Mouse (Mus musculus) testis, adult 2 months (tissue): ENCODE results near the gene Celf5. TPM values are rescaled to one million over a fixed set of nuclear protein-coding genes. Genes with fewer than 3 reads are reported as not detected.
"Not testable (repeated sequence)": the region's sequence is repeated elsewhere in the genome, so short reads cannot be mapped to it uniquely, and the experiment has no call there.

Experiments
- H3K27ac ChIP-seq: fragments of 200-500 bp; 2 replicates; pipeline ENCODE4 v1.5.1; 2012; ENCODE audit warnings: low read depth, low read length; ENCODE audit not compliant: control insufficient read depth, insufficient read depth
- H3K27me3 ChIP-seq: fragments of 200-500 bp; 2 replicates; pipeline ENCODE4 v1.6.1; 2012; ENCODE audit warnings: mild to moderate bottlenecking, low read length, moderate library complexity; ENCODE audit not compliant: control insufficient read depth, insufficient read depth
- H3K36me3 ChIP-seq: fragments of 200-500 bp; 2 replicates; pipeline ENCODE4 v1.6.1; 2012; ENCODE audit warnings: mild to moderate bottlenecking, low read length; ENCODE audit not compliant: control insufficient read depth, insufficient read depth
- H3K4me1 ChIP-seq: fragments of 200-500 bp; 2 replicates; pipeline ENCODE4 v1.6.1; 2012; ENCODE audit warnings: low read length; ENCODE audit not compliant: control insufficient read depth, insufficient read depth
- H3K4me3 ChIP-seq: fragments of 200-500 bp; 2 replicates; pipeline ENCODE4 v1.5.1; 2012; ENCODE audit warnings: low read depth, mild to moderate bottlenecking, low read length, moderate library complexity, mixed read lengths; ENCODE audit not compliant: control insufficient read depth
- CTCF ChIP-seq: fragments of 200-500 bp; IDR thresholded peaks from 2 replicates; pipeline ENCODE4 v1.5.1; 2012; ENCODE audit warnings: low read depth, mild to moderate bottlenecking, inconsistent platforms, low read length, moderate library complexity; ENCODE audit not compliant: control insufficient read depth, insufficient read depth, insufficient replicate concordance
- POLR2A ChIP-seq: fragments of 200-500 bp; IDR thresholded peaks from 2 replicates; pipeline ENCODE4 v1.6.1; 2012; ENCODE audit warnings: low read depth, mild to moderate bottlenecking, inconsistent platforms, low read length, moderate library complexity; ENCODE audit not compliant: control insufficient read depth
- polyA plus RNA-seq: library from polyadenylated mRNA; depleted of rRNA; stranded (reverse); fragments of >200 nt; gene quantifications from 2 replicates; pipeline ENCODE4 v1.2.3, GENCODE M21; 2012

The Celf5 gene
- polyA plus RNA-seq, 1 experiment, result 163 TPM

DNA sequence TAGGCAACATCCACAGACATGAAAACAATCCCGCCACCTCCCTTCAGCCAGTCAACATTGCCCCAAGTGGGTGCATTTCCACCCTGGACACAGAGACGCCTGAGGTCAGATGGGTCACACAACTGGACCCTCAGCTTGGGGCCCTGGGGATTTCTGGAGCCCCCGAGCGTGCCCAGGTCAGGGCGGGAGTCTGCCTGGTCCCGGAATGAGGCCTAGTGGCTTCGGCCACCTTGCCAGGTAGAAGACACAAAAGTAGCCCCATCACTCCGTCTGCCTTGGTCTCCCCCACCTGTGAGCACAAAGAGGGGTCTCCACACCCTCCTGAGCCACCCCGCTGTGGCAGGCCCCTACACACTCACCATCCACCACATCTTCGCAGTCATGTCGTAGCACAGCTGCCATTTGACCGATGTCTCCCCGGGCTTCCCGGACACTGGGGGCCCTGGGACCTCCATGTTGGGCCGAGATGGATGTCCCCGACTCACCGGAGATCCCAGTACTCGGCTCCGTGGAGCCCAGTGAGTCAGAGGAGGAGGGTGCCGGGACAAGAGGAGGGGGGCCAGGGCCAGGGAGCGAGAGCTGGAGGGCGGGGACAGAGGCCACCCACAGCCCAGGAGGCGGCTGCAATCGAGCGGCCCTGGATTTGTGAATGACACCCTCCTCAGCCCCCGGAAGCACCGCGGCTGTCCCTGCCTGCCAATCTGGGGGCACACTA is 27.2 kb downstream of the Celf5 start, which contains the start of gene Nfic:
Gene Nfic, minus strand, starts transcription at position 455 of the 715 bp plus-strand sequence.
- Histone ChIP-seq H3K27me3 (no peaks in the 10 kb centered on the region), H3K4me3 (no peak within 1 kb of the TSS), H3K36me3 (no peaks in the 10 kb centered on the region), H3K4me1 (peaks cover 8% of the 10 kb centered on the region), H3K27ac (no peak within 1 kb of the TSS)
- TF ChIP-seq CTCF (no peak), POLR2A (no peak)

DNA sequence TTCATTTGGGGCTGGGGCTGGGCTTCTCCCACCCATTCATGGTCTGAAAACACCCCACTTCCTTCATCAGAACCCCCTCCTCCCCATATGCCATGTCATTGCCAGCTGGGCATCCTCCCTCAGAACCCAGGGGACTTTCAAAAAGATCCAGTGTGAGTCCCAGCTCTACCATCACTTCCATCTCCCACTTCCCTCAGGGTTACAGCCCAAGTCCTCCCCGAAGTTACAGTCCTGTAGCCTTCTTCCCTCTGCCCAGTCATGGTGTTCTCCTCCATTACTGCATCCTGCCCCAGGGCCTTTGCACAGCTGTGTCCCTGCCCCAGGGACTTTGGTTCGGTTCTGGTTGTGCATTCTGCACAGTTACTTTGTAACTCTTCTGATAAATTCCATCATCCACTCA is 28.4 kb downstream of the Celf5 start:
- no peak for TF ChIP-seq POLR2A
- TF ChIP-seq CTCF, result no peak
- Histone ChIP-seq H3K4me1 (peaks cover 4% of the 10 kb centered on the region; the same call in 1 of the 2 replicates), H3K27ac (no peak overlapping the region), H3K36me3 (no peaks in the 10 kb centered on the region), H3K27me3 (no peaks in the 10 kb centered on the region), H3K4me3 (no peak overlapping the region)

DNA sequence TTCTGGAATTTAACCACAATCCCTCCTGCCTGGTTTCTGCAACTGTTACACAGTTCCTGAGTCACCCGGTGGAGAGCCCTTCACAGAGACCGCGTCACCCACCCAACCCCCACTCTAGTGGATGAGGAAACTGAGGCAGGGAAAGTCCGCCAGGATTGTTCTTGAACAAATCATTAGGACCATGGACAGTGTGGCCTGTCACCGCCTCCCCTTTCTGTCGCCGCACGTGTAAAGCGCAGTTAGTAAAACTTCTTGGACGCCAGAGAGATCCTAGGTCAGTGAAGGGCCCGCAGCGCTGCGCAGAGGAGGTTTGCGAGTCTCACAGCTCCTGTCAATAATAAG is 29.6 kb downstream of the Celf5 start:
- Histone ChIP-seq H3K36me3 (no peaks in the 10 kb centered on the region), H3K27me3 (no peaks in the 10 kb centered on the region), H3K27ac (no peak overlapping the region), H3K4me1 (peaks cover 4% of the 10 kb centered on the region; the same call in 1 of the 2 replicates), H3K4me3 (no peak overlapping the region)
- TF ChIP-seq POLR2A (no peak), CTCF (no peak)

DNA sequence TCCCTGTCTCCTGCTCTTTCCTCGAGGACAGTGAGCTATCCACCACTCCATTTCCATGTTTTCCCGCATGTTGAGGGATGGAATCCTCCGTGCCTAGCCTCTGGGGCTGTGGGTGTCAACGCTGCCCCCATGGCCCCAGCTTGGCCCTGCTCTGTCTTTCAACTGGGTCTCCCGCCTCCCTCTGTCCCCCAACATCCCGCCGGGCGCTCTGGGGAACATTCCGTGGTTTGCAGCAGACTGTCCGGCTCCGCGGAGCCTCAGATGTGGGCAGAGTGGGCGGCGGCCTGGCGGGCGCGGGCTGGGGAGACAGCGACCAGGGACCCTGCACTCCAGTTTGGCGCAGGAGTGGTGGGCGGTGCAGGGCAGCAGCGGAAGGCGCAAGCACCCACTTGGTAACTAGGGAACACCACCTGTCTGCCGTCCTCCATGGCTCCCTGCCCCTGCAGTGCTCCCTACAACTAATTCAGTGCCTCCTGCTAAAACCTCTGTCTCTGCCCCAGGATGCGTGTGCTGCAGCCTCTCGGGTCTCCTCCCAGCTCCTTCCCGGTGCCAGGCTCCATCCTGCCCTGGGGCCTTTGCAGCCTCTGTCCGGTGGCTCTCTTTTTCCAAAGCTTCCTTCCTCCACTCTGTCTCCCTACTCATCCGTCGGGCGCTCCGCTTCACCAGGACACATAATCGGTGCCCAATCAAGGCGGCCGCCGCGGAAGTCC is 30.1 kb downstream of the Celf5 start:
- Histone ChIP-seq H3K4me3 (no peak overlapping the region), H3K4me1 (peaks cover 4% of the 10 kb centered on the region; the same call in 1 of the 2 replicates), H3K36me3 (no peaks in the 10 kb centered on the region), H3K27me3 (no peaks in the 10 kb centered on the region), H3K27ac (no peak overlapping the region)
- TF ChIP-seq CTCF (no peak), POLR2A (no peak)

DNA sequence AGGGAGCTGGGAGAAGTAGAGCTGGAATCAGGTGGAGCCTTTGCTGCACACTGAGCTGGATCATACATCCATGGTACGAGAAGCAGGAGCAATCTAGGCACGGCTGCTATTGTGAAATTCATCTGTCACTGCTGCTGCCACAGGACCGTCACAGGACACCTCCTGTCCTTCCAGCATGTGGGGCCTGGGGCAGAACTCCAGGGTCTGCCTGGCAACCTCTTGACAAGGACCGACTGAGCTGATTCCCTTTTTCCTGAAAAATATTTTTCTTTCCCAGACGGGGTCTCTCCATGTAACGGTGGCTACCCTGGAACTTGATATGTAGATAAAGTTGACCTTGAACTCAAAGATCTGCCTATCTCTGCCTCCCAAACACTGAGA is 31.2 kb downstream of the Celf5 start:
- no peak overlapping the region for H3K27ac ChIP-seq
- H3K4me1 ChIP-seq, result peaks cover 4% of the 10 kb centered on the region; the same call in 1 of the 2 replicates
- H3K4me3 ChIP-seq, result no peak overlapping the region
- TF ChIP-seq POLR2A (no peak), CTCF (no peak)
- no peaks in the 10 kb centered on the region for H3K36me3 ChIP-seq
- H3K27me3 ChIP-seq, result no peaks in the 10 kb centered on the region

DNA sequence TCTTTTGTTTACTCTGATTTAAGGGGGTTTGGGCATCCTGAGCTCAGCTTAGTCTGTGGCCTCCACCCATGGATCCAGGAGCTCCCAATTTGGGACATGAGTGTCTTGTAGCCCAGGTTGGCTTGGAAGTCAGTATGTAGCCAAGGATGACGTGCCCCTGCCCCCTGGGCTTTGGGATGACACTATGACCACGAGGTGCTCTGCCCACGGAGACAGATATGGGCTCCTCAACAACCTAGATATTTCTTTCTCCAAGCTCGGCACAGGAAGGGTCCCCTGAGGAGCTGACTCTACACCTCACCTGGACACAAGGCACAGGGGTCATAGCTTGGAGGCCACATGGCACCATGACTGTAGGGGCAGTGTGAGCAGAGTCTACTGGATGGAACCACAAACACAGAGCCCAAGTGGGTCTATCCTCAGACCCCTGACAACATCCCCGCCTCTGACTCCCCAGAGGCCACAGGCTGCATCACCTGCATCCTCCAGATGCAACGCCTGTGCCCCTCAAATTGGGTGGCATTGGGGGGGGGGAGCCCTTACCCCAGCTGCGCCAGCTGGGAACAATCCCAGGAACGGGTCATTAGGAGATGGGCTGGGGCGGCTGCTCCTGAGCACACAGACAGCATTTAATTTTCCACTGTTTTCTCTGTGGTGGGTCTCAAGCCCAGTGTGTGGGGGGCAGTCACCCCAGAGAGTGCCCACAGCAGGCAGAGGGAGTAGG is 31.7 kb downstream of the Celf5 start:
- TF ChIP-seq CTCF (no peak), POLR2A (no peak)
- no peak overlapping the region for H3K4me3 ChIP-seq
- H3K36me3 ChIP-seq, result no peaks in the 10 kb centered on the region
- peaks cover 4% of the 10 kb centered on the region; the same call in 1 of the 2 replicates for H3K4me1 ChIP-seq
- no peaks in the 10 kb centered on the region for H3K27me3 ChIP-seq
- no peak overlapping the region for H3K27ac ChIP-seq

DNA sequence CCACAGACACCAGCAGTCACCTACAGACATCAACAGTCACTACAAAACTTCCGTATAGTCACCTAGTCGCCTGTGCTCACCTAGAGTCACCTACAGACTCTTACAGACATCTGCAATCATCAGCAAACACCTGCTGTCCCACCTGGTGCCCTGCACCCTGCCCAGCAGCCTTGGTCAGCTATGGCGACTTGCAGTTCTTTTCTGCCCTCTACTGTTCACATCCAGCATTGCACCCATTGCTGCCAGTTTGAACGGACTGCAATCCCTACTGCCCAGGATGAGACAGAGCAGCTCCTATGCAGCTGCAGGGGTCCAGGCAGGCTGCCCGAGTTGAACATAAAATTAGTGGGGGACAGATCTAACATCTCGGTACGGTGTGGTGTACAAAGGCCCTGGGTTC is 32.4 kb downstream of the Celf5 start:
- H3K27me3 ChIP-seq, result no peaks in the 10 kb centered on the region
- peaks cover 3% of the 10 kb centered on the region; the same call in 1 of the 2 replicates for H3K4me1 ChIP-seq
- TF ChIP-seq POLR2A, result no peak
- TF ChIP-seq CTCF, result peak; percentile 96; the same call in 1 of the 2 replicates

DNA sequence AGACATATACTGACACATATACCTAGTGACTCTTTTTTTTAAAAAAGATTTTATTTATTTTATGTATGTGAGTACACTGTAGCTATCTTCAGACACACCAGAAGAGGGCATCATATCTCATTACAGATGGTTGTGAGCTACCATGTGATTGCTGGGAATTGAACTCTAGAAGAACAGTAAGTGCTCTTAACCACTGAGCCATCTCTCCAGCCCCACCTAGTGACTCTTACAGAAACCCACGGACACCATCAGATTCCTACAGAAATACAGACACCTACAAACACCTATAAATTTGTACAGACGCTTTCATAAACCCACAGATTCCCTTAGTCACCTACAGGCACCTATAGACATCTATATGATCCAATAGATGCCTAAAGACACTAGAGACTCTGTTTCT is 37.0 kb downstream of the Celf5 start:
- H3K4me1 ChIP-seq, H3K4me3 ChIP-seq, H3K27me3 ChIP-seq, H3K27ac ChIP-seq, H3K36me3 ChIP-seq: not testable (repeated sequence)

More for the DNA sequence above, 32.4 kb downstream of the Celf5 start:
- Histone ChIP-seq H3K4me3 (no peak overlapping the region), H3K36me3 (no peaks in the 10 kb centered on the region), H3K27ac (no peak overlapping the region)
